Mouse (Mus musculus) thymus, adult 2 months (tissue): ENCODE data around the gene Dph5. TPM values are rescaled to one million over a fixed set of nuclear protein-coding genes. Genes with fewer than 3 reads are reported as not detected.

Experiments
- DNase-seq: peaks from one replicate; pipeline ENCODE4 v3.0.0; 2021
- H3K27ac ChIP-seq: fragments of 200-500 bp; 2 replicates; pipeline ENCODE4 v1.5.1; 2012; ENCODE audit warnings: low read length, control low read depth; ENCODE audit not compliant: control insufficient read depth, insufficient read depth
- H3K27me3 ChIP-seq: fragments of 200-500 bp; 2 replicates; pipeline ENCODE4 v1.6.1; 2012; ENCODE audit warnings: mild to moderate bottlenecking, low read length, moderate library complexity, mixed read lengths; ENCODE audit not compliant: control insufficient read depth, insufficient read depth
- H3K36me3 ChIP-seq: fragments of 200-500 bp; 2 replicates; pipeline ENCODE4 v1.6.1; 2012; ENCODE audit warnings: mild to moderate bottlenecking, low read length, moderate library complexity; ENCODE audit not compliant: control insufficient read depth, insufficient read depth
- H3K4me1 ChIP-seq: fragments of 200-500 bp; replicated peaks from 2 replicates; pipeline ENCODE4 v1.6.1; 2012; ENCODE audit warnings: low read length; ENCODE audit not compliant: control insufficient read depth, insufficient read depth
- H3K4me3 ChIP-seq: fragments of 200-500 bp; 2 replicates; pipeline ENCODE4 v1.5.1; 2012; ENCODE audit warnings: mild to moderate bottlenecking, low read length, control low read depth, moderate library complexity; ENCODE audit not compliant: control insufficient read depth, insufficient read depth
- CTCF ChIP-seq: fragments of 200-500 bp; IDR thresholded peaks from 2 replicates; pipeline ENCODE4 v1.5.1; 2012; ENCODE audit warnings: mild to moderate bottlenecking, control low read depth, low read length, moderate library complexity, borderline replicate concordance; ENCODE audit not compliant: control insufficient read depth, poor library complexity, insufficient read depth; ENCODE audit errors: extremely low read depth
- POLR2A ChIP-seq: fragments of 200-500 bp; IDR thresholded peaks from 2 replicates; pipeline ENCODE4 v1.6.1; 2012; ENCODE audit warnings: mild to moderate bottlenecking, low read length, control low read depth, moderate library complexity; ENCODE audit not compliant: control insufficient read depth, poor library complexity, insufficient read depth; ENCODE audit errors: extremely low read depth
- WGBS: fragments of 180-500 bp; shearing (Covaris S2); methylation state at CpG from one replicate; pipeline ENCODE4 v1.1.7; 2018; 5-methylcytosine and 5-hydroxymethylcytosine counted together
- polyA plus RNA-seq: library from polyadenylated mRNA; depleted of rRNA; stranded (reverse); fragments of >200 nt; gene quantifications from 2 replicates; pipeline ENCODE4 v1.2.3, GENCODE M21; 2012

The Dph5 gene
- polyA plus RNA-seq, 1 experiment, result 9.4 TPM

DNA sequence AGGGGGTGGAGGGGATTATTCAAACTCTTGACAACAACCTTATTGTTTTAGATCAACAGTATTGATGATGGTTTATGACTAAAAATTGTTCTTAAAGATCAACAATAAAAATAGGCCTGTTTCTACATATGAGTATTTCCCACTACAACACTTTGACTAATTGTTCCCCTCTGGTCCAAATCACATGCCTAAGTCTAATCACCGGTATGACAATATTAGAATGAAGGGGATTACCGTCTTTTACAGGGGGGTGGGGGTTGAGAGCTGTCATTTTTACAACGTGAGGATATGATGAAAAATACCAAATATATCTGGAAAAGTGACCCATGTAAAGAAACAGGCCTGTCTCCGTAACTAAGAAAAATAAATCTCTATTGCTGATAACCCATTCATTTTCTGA, 24.1 kb upstream of the Dph5 start:
- no peaks in the 10 kb centered on the region for H3K27me3 ChIP-seq
- WGBS, result 88% methylated on average over 4 of the region's 4 CpGs
- no peaks in the 10 kb centered on the region for H3K36me3 ChIP-seq
- TF ChIP-seq CTCF (no peak), POLR2A (no peak)
- peaks cover 2% of the 10 kb centered on the region; the same call in 1 of the 2 replicates for H3K4me1 ChIP-seq
- H3K4me3 ChIP-seq, result no peak overlapping the region
- H3K27ac ChIP-seq, result no peak overlapping the region
- no peak for DNase-seq

DNA sequence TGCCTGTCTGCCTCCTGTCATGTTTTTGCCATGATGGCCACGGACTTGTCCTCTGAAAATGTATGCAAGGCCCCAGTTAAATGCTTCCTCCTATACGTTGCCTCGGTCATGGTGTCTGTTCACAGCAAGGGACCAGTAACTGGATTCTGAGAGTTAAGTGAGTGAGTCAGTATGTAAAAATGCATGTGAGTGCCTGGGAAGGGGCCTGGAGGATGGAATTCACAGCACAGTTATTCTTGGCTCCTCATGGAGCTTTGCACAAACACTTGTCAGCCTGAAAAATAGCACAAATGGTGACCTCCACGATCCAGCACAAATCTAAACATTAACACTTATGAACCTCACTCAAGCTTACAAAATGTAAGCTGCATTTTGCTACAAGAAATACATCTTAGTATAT, 20.5 kb upstream of the Dph5 start:
- H3K4me1 ChIP-seq, result no peaks in the 10 kb centered on the region
- H3K4me3 ChIP-seq, result no peak overlapping the region
- no peaks in the 10 kb centered on the region for H3K27me3 ChIP-seq
- H3K27ac ChIP-seq, result no peak overlapping the region
- H3K36me3 ChIP-seq, result no peaks in the 10 kb centered on the region
- TF ChIP-seq POLR2A (no peak), CTCF (no peak)
- no peak for DNase-seq
- WGBS, result 93% methylated on average over 4 of the region's 4 CpGs

DNA sequence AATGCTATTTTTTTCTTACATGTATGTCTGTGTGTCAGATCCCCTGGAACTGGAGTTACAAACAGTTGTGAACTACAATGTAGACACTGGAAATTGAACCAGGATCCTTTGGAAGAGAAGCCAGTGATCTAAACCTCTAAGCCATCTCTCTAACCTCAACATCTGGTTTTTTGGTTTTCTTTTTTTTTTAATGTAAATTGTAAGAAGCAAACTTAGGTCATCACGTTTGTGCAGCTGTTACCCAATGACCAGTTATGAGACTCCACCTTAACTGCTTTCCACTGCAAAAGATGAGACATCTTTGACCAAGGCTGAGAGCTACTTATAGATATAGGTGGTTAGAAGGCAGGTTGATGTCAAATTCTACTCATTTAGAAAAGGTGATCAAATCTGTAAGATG, 19.7 kb upstream of the Dph5 start:
- H3K4me3 ChIP-seq, result no peak overlapping the region
- no peak overlapping the region for H3K27ac ChIP-seq
- no peak for TF ChIP-seq POLR2A
- no peak for TF ChIP-seq CTCF
- WGBS, result 74% methylated on average over 1 of the region's 1 CpGs
- DNase-seq, result no peak
- H3K4me1 ChIP-seq, result no peaks in the 10 kb centered on the region
- H3K27me3 ChIP-seq, result no peaks in the 10 kb centered on the region
- no peaks in the 10 kb centered on the region for H3K36me3 ChIP-seq

DNA sequence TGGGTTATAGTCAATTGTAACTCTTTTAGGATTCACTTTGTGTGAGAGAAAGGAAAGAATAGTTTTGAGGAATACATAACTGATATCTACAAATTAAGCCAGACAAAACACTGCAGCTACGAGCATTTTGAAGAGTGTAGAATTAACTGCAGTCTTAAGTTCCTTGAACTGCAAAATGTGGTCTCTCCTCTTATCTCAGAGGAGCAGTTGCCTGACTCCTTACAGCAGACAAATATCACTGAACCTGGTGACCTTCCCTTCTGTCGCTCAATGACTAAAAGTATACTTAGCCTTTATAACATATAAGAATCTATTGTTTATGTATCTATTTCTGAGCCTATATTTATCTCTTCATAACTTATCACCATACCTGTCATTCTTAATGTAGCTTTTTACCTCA, 18.3 kb upstream of the Dph5 start:
- Histone ChIP-seq H3K4me3 (no peak overlapping the region), H3K4me1 (no peaks in the 10 kb centered on the region), H3K27ac (no peak overlapping the region), H3K27me3 (no peaks in the 10 kb centered on the region), H3K36me3 (no peaks in the 10 kb centered on the region)
- WGBS, result 76% methylated on average over 2 of the region's 2 CpGs
- DNase-seq, result no peak
- TF ChIP-seq POLR2A (no peak), CTCF (no peak)

DNA sequence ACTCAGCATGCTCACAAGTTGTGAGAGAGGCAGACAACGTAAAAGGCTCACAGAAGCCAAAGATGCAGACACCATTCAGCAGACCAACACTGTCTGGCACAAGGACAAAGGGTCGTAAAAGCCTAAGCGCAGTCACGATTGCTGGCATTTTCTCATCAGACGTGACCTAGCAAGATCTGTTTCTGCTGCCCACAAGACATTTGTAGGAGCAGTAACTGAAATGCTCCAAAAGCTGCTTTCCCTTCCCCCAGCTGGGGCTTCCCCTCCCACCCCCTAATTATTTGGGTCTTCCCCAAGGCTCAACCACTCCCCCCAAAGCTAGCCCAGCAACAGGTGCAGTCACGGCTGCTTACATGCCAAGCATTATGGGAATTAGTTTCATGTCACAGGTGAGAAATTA, 12.1 kb upstream of the Dph5 start:
- H3K36me3 ChIP-seq, result no peaks in the 10 kb centered on the region
- DNase-seq, result no peak
- no peaks in the 10 kb centered on the region for H3K4me1 ChIP-seq
- H3K4me3 ChIP-seq, result no peak overlapping the region
- H3K27ac ChIP-seq, result no peak overlapping the region
- TF ChIP-seq POLR2A, result no peak
- TF ChIP-seq CTCF, result no peak
- WGBS, result 46% methylated on average over 6 of the region's 6 CpGs
- no peaks in the 10 kb centered on the region for H3K27me3 ChIP-seq

DNA sequence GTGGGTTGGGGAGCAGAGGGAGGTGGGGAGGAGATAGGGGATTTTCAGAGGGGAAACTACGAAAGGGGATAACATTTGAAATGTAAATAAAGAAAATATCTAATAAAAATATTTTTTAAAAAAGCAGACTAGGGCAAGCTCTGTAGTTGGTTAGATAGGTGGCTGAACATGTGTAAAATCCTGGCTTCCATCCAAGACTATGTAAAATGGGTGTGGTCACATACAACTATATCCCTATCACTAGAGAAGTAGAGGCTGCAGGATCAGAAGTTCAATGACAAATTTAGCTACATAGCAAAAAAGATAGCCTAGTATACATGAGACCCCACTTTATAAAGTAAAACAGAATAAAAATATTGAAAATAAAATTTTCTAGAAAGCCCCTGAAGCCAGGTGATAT, 10.5 kb upstream of the Dph5 start:
- Histone ChIP-seq H3K27ac (no peak overlapping the region), H3K27me3 (no peaks in the 10 kb centered on the region), H3K4me1 (no peaks in the 10 kb centered on the region), H3K36me3 (no peaks in the 10 kb centered on the region), H3K4me3 (no peak overlapping the region)
- no peak for TF ChIP-seq POLR2A
- no peak for TF ChIP-seq CTCF
- no peak for DNase-seq
- 96% methylated on average over 1 of the region's 1 CpGs for WGBS

DNA sequence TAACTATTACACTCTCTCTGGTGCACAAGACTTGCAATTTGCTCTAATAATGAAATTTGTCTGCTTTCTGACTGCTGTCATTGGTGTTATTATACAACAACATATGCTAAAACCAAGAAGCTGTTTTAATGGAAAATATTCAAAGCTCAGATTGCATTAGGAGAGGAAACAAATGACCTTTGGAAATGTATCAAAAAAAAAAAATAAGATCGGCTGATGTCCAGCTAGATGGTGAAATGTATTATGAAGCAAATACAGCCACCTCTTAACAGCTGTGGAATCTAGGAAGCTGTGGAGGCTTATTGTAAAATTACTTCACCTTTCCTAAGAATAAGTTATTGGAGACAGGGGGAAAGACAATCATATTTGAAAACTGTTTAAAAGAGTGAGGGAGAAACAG, 3.6 kb upstream of the Dph5 start:
- DNase-seq, result no peak
- TF ChIP-seq POLR2A, result no peak
- no peak for TF ChIP-seq CTCF
- Histone ChIP-seq H3K4me3 (no peak overlapping the region), H3K27me3 (no peaks in the 10 kb centered on the region), H3K27ac (no peak overlapping the region), H3K36me3 (no peaks in the 10 kb centered on the region), H3K4me1 (peaks cover 3% of the 10 kb centered on the region; the same call in 1 of the 2 replicates)
- 96% methylated on average over 1 of the region's 1 CpGs for WGBS
